Mouse (Mus musculus) ES-E14 (cell line): Measurements from ENCODE around the gene Angptl4.

ENCODE experiments used
- CHD2 ChIP-seq: IDR thresholded peaks from 2 replicates; pipeline ENCODE4 v1.6.1; 2014; ENCODE audit warnings: mild to moderate bottlenecking, low read depth, low read length, inconsistent platforms
- HCFC1 ChIP-seq: IDR thresholded peaks from 2 replicates; pipeline ENCODE4 v1.6.1; 2012; ENCODE audit warnings: low read length, inconsistent platforms, borderline replicate concordance; ENCODE audit not compliant: insufficient read depth
- MAFK ChIP-seq: IDR thresholded peaks from 2 replicates; pipeline ENCODE4 v1.6.1; 2014; ENCODE audit warnings: mild to moderate bottlenecking, low read depth, low read length, inconsistent platforms; ENCODE audit not compliant: insufficient read depth
- ZC3H11A ChIP-seq: IDR thresholded peaks from 2 replicates; pipeline ENCODE4 v1.6.1; 2012; ENCODE audit warnings: low read depth, mild to moderate bottlenecking, inconsistent platforms, low read length, borderline replicate concordance
- ZNF384 ChIP-seq: IDR thresholded peaks from 2 replicates; pipeline ENCODE4 v1.6.1; 2012; ENCODE audit warnings: low read depth, low read length, inconsistent platforms

GRCm38 (mm10) chr17:33749451-33749850 is 32.2 kb downstream of the Angptl4 start:
- TF ChIP-seq MAFK (no peak), CHD2 (no peak), ZC3H11A (no peak), HCFC1 (no peak), ZNF384 (no peak)
